Mouse (Mus musculus): ENCODE results near the gene Kcnk12.

Kcnk12 gene

DNA sequence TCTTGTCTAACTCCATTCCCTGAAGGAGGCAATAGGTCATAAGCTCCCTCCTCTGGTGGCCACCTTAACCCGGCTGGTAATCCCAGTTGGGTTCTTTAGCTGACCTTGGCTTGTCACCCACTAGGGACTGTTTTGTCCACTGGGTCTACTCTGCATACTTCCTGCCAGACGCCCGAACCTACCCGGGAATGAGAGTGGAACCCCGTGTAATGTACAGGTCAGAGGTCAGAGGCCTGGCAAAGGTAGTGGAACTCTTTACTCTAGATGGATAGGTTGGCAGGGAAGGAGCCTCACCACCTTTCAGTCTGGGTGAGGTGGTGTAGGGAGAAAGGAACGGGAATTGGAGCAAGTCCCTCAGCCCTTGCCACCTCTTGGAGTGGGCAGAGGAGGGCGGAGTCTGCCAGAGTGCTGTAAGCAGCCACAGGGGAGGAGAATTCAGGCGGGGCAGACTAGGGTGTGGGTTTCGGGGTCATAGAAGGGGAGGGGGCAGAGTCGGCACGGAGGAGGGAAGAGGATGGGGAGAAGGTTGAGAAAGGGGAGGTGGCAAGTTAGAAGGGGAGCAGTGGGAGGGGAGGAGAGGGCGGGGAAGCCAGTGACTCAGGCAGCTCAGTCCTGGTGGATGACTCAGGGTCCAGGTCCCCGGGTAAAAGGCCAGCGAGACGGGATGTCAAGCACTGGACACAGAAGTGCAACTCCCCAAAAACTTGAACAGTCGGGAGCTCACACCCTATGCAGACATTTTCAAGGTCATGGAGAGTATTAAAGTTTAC lies 98.6 kb downstream of the Kcnk12 start:
- in situ Hi-C loops (cut with MboI), result no loop called here

DNA sequence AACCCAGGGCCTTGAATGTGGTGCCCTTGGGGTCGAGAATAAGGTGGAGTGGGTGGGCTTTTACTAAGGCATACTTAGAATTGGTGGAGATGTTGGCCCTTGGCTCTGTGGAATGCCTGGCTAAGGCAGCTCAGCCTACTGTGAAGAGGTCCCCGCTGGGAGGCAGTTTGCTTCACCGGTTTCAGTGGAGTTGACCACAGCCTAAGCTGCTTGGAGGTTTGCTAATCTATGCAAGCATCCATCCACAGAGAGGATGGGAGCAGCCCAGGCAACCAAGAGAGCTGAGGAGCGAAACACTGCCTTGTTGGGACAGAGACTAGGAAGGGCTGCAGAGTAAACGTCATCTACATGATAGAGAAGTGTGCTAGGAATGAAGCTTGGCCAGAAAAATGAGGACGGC lies 101.0 kb downstream of the Kcnk12 start:
- in situ Hi-C loops (cut with MboI), result no loop called here

DNA sequence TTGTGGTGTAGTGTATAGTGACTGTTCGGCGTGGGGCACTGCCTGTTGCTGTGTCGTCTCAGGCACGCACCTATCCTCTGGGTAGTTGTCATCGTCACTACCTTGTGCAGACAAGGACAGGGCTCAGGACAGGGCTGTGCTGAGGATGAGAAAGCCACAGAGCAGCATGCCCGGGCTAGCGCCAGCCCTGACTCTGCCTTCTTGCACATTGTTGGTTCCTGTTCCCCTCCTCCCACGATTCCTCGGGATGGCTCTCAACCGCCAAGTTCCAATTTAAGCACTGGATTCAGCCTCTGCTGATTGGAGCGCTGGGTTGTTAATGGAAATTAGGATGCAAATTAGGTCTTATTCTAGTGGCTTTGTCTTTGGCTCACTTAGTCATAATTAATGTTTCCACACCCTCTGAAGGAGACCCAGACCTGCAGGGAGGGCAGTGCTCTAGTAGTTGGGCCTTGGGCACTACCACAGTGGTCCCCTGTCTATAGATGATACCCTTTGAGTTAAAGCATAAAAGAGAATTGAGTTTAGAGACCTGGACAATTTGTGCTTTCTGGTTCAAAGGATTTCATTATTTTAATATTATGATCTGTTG lies 101.8 kb downstream of the Kcnk12 start:
- in situ Hi-C loops (cut with MboI), result no loop called here

Measured in mature B cell (primary cell).